In the genomic region with DNA sequence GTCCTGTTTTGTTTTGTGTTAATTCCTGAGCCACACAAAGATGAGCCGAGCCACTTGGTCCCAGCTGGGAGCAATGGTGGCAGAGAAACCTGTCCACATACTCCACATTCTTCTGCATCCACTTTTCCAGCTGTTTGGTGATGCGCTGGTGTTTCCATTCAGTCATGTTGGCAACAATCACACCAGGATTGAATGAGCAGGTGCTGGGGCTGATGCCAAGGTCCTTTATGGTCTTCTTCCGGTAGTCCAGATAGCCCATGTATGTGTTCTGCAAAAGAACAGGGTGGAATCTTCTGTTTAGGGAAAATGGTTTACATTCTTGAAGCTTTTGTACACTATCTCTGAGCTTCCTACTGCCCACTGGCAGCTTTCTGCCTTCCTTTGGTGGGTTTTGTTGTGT, we compare ENCODE assay signal across 18 mouse cellular contexts. TPM values are rescaled to one million over a fixed set of nuclear protein-coding genes. Genes with fewer than 3 reads are reported as not detected.
"Had no signal": no experiment of that assay in that cellular context is flagged by ENCODE, and none has a peak within 500 bp of the region (broad histone marks: within the 10 kb centered on the region; RNA-seq: fewer than 3 reads in every experiment).

No protein-coding gene starts in this region.

- DNase-seq: left cerebral cortex, postnatal 4 days; liver; liver, embryonic 13.5 days; liver, postnatal 0 days; lung, adult 18-20 months; lung, adult 2 months; lung, embryonic 14.5 days; lung, postnatal 10 days; lung, postnatal 14 days; lung, postnatal 36 days; lung, postnatal 4 days; midbrain, embryonic 14.5 days had no signal

- ATAC-seq: liver, embryonic 12.5 days; liver, postnatal 0 days; lung, postnatal 0 days; midbrain, embryonic 13.5 days; midbrain, embryonic 15.5 days; midbrain, embryonic 16.5 days had no signal

RNA-seq across cellular contexts. Expression of a gene that starts 35.9 kb away (rescaled TPM):
- total RNA-seq: monocyte, adult 5-6 weeks had no signal
